Mouse (Mus musculus): Measurements from ENCODE around the gene Pitpna.

GRCm38 (mm10) chr11:75673411-75673810 lies 85.5 kb downstream of the Pitpna start:
- TF ChIP-seq HCFC1 (IDR thresholded peaks at IDR 0.05; ENCODE audit: borderline replicate concordance, insufficient read depth, low read length) (no peak), ZC3H11A (IDR thresholded peaks at IDR 0.05; ENCODE audit: borderline replicate concordance, low read depth, low read length) (no peak)
